Mouse (Mus musculus): Measurements from ENCODE around the gene Abcc4.

GRCm38 (mm10) chr14:118572688-118573245, 133.3 kb downstream of the Abcc4 start:
- TF ChIP-seq CTCF (IDR thresholded peaks at IDR 0.05; ENCODE audit: borderline replicate concordance, insufficient read depth, low read depth, low read length) (no peak), POLR2A (IDR thresholded peaks at IDR 0.05; ENCODE audit: borderline replicate concordance, insufficient read depth, low read length) (no peak)

All from cerebellum, adult 2 months (tissue).